Mouse (Mus musculus) embryonic fibroblast, embryonic 13.5 days (primary cell): Measurements from ENCODE around the gene Trpv6. TPM values are rescaled to one million over a fixed set of nuclear protein-coding genes. Genes with fewer than 3 reads are reported as not detected.

ENCODE experiments used
- H3K27ac ChIP-seq: 2 replicates; pipeline ENCODE4 v1.5.1; 2012; ENCODE audit warnings: low read length, control low read depth, inconsistent platforms; ENCODE audit not compliant: insufficient read depth
- H3K4me1 ChIP-seq: 2 replicates; pipeline ENCODE4 v1.6.1; 2011; ENCODE audit warnings: low read length; ENCODE audit not compliant: control insufficient read depth, insufficient read depth
- H3K4me3 ChIP-seq: 2 replicates; pipeline ENCODE4 v1.5.1; 2011; ENCODE audit warnings: mild to moderate bottlenecking, control low read depth, low read length; ENCODE audit not compliant: insufficient read depth
- CTCF ChIP-seq: IDR thresholded peaks from 2 replicates; pipeline ENCODE4 v1.5.1; 2011; ENCODE audit warnings: mild to moderate bottlenecking, control low read depth, low read length, moderate library complexity, borderline replicate concordance; ENCODE audit not compliant: insufficient read depth
- POLR2A ChIP-seq: IDR thresholded peaks from 2 replicates; pipeline ENCODE4 v1.6.1; 2011; ENCODE audit warnings: low read depth, mild to moderate bottlenecking, control low read depth, low read length, moderate library complexity
- polyA plus RNA-seq: library from polyadenylated mRNA; stranded (reverse); fragments of >200 nt; gene quantifications from 2 replicates; pipeline ENCODE4 v1.2.4, GENCODE M21; 2011; ENCODE audit warnings: low read depth; ENCODE audit not compliant: missing spikeins, insufficient read length

Gene Trpv6
- polyA plus RNA-seq, 1 experiment = not detected

DNA sequence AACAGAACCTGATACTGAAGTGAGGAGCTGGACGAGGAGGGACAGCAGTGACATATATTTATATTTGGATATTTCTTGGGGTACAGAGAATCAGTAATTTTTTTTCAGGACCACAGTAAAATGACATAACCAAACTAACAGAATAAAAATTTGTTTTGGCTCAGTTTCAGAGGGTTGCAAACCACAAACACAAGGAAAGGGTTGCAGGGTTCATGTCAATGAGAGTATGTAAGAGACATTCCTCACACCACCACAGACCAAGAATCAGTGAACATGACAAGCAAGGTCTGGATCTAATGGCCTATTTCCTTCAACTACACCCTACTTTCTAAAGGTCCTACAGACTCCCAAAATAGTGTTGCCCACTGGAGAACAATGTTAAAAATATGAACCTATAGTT lies 54.0 kb downstream of the Trpv6 start:
- no peak overlapping the region for H3K27ac ChIP-seq
- no peaks in the 10 kb centered on the region for H3K4me1 ChIP-seq
- no peak for TF ChIP-seq CTCF
- TF ChIP-seq POLR2A = no peak
- H3K4me3 ChIP-seq = no peak overlapping the region

DNA sequence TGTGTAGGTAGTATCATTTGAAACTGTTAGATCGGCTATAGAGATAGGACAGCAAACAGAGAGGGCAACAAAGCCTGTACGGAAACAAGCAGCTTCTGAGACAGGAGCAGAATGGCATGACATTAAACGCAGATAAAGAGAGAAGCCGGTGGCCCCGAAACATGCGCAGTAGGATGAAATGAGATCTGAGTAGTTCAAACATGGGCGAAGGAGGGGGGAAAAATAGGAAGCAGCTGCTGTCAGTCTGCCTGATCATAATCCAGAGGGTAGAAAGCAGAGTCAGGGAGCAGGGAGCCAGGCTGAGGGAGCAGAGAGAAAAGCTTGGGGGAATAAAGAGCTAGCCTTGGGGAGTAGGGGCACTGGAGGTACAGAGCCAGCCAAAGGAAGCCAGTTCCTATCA lies 54.9 kb downstream of the Trpv6 start:
- Histone ChIP-seq H3K27ac (no peak overlapping the region), H3K4me1 (no peaks in the 10 kb centered on the region; the same call in 1 of the 2 replicates), H3K4me3 (no peak overlapping the region)
- no peak for TF ChIP-seq CTCF
- no peak for TF ChIP-seq POLR2A

DNA sequence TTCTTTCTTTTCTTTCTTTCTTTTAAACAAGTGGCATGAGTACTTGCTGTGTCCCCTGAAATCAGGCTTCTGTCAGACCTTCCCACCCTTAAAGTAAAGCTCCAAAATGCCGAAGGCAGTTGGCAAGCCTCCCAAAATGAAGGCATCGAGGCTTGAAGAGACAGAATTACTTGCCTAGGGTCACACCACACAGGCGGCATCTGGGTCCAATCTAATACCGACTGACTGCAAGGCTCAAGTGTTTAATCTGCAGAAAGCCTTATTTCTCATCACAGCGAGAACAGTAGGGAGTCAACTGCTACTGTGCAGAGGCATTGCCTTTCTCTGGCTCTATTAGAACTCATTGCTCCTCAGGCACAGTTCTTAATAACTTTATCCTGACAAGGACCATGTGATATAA lies 58.9 kb downstream of the Trpv6 start:
- no peak overlapping the region for H3K4me3 ChIP-seq
- H3K27ac ChIP-seq = no peak overlapping the region
- TF ChIP-seq POLR2A (no peak), CTCF (no peak)
- H3K4me1 ChIP-seq = no peaks in the 10 kb centered on the region; the same call in 1 of the 2 replicates

DNA sequence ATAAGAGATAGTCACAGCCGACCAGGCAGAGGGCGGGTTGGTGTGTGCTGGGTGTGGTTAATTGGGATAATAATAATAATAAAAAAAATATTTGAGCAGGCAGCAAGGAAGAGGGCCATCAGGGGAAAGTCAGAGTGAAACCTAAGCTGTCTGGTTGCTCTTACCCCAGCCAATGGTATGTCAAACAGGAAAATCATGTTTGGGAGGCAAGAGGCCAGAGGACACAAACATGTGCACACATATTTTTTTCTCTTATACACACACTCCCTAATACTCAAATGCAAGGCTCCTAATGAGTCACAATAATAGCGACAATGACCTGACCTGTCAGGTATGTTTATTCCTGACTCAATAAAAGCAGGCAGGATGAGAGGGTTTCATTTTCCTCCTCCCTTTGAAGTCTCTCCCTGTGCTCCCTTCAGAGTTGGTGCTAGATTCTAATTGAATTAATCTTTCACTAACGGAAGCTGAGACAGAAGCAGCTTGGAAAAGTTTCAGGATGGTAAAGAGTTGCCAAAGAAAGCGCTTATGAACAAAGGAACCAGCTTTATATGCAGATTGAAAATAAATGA lies 59.6 kb downstream of the Trpv6 start:
- Histone ChIP-seq H3K4me3 (no peak overlapping the region), H3K27ac (no peak overlapping the region), H3K4me1 (no peaks in the 10 kb centered on the region; the same call in 1 of the 2 replicates)
- TF ChIP-seq CTCF (no peak), POLR2A (no peak)

Other genes with a start within 250 kb of the Trpv6 start
- gene Gm5771, start 244.0 kb downstream of the Trpv6 start, polyA plus RNA-seq = not detected in 2 replicates
- not detected in 2 replicates for gene Gm10334, start 190.3 kb downstream of the Trpv6 start, polyA plus RNA-seq
- not detected in 2 replicates for gene Prss1, start 177.5 kb downstream of the Trpv6 start, polyA plus RNA-seq
- not detected in 2 replicates for gene Prss2, start 114.6 kb downstream of the Trpv6 start, polyA plus RNA-seq
- gene Ephb6, start 30.9 kb downstream of the Trpv6 start, polyA plus RNA-seq = 3.1 and 5.6 TPM in 2 replicates
- gene Trpv5, start 44.4 kb upstream of the Trpv6 start, polyA plus RNA-seq = not detected in 2 replicates
- not detected in 2 replicates for gene Llcfc1, start 48.0 kb upstream of the Trpv6 start, polyA plus RNA-seq
- not detected in 2 replicates for gene Kel, start 67.9 kb upstream of the Trpv6 start, polyA plus RNA-seq
- gene Olfr459, start 138.8 kb upstream of the Trpv6 start, polyA plus RNA-seq = not detected in 2 replicates
- not detected in 2 replicates for gene Pip, start 211.1 kb upstream of the Trpv6 start, polyA plus RNA-seq
- not detected in 2 replicates for gene Sval2, start 216.6 kb upstream of the Trpv6 start, polyA plus RNA-seq